Mouse (Mus musculus) erythroblast, embryonic 14.5 days (primary cell): Measurements from ENCODE around the gene Gm11213. TPM values are rescaled to one million over a fixed set of nuclear protein-coding genes. Genes with fewer than 3 reads are reported as not detected.

Experiments
- H3K27me3 ChIP-seq: 2 replicates; pipeline ENCODE4 v1.6.1; 2012; ENCODE audit warnings: inconsistent platforms; ENCODE audit not compliant: control insufficient read depth
- H3K36me3 ChIP-seq: 2 replicates; pipeline ENCODE4 v1.6.1; 2012; ENCODE audit warnings: mild to moderate bottlenecking, inconsistent platforms; ENCODE audit not compliant: control insufficient read depth
- H3K4me1 ChIP-seq: 2 replicates; pipeline ENCODE4 v1.6.1; 2012; ENCODE audit warnings: inconsistent platforms; ENCODE audit not compliant: control insufficient read depth
- H3K4me3 ChIP-seq: replicated peaks from 2 replicates; pipeline ENCODE3; 2012; ENCODE audit warnings: moderate library complexity, mild to moderate bottlenecking, inconsistent platforms
- H3K9me3 ChIP-seq: 2 replicates; pipeline ENCODE4 v1.6.1; 2012; ENCODE audit warnings: low read length, inconsistent platforms, mixed read lengths; ENCODE audit not compliant: control insufficient read depth
- GATA1 ChIP-seq: IDR thresholded peaks from 2 replicates; pipeline ENCODE4 v1.6.1; 2012; ENCODE audit warnings: low read length, inconsistent platforms, mixed read lengths
- TAL1 ChIP-seq: IDR thresholded peaks from 3 replicates; pipeline ENCODE4 v1.6.1; 2012; ENCODE audit warnings: low read length, inconsistent platforms, mixed read lengths
- polyA plus RNA-seq: library from polyadenylated mRNA; stranded (reverse); fragments of >175 nt; gene quantifications from 2 replicates; pipeline ENCODE4 v1.2.3, GENCODE M21; 2012

Gm11213 gene
- not detected in 2 replicates for polyA plus RNA-seq

- H3K27me3 ChIP-seq, result no peaks in the 10 kb centered on the region
These were observed at the start of gene Gm11213 for GRCm38 (mm10) chr4:63604945-63605344. Gene Gm11213 (minus strand): TSS chr4:63605261.

DNA sequence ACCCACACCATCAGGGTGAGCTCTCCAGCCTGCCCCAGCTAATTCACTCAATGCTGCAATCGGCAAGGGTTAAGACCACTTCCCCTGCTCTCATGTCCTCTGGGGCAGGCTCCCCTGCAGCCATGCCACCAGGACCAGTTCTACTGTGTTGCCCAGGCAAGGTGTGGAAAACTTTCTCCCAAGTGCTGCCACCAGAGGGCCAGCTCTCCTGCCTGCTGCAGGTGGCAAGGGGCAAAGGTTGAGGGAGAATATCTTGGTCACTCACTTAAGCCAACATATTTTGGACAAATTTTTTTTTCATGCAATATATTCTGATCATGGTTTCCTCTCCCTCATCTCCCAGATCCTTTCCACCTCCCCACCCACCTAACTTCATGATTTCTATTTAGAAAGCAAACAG is 49.3 kb upstream of the Gm11213 start:
- Histone ChIP-seq H3K4me3 (no peak overlapping the region), H3K4me1 (no peaks in the 10 kb centered on the region), H3K9me3 (no peaks in the 10 kb centered on the region), H3K27me3 (no peaks in the 10 kb centered on the region), H3K36me3 (no peaks in the 10 kb centered on the region)
- TF ChIP-seq TAL1 (no peak), GATA1 (no peak)

More at GRCm38 (mm10) chr4:63604945-63605344, at the start of gene Gm11213:
- H3K36me3 ChIP-seq, result no peaks in the 10 kb centered on the region
- H3K9me3 ChIP-seq, result no peaks in the 10 kb centered on the region
- no peak for TF ChIP-seq GATA1
- TF ChIP-seq TAL1, result no peak
- H3K4me1 ChIP-seq, result no peaks in the 10 kb centered on the region
- no peak within 1 kb of the TSS for H3K4me3 ChIP-seq

- Histone ChIP-seq H3K27me3 (no peaks in the 10 kb centered on the region), H3K4me1 (no peaks in the 10 kb centered on the region), H3K9me3 (no peaks in the 10 kb centered on the region), H3K36me3 (no peaks in the 10 kb centered on the region), H3K4me3 (no peak overlapping the region)
- TF ChIP-seq TAL1 (no peak), GATA1 (no peak)
These were observed 39.1 kb upstream of the Gm11213 start for GRCm38 (mm10) chr4:63643956-63644726.

DNA sequence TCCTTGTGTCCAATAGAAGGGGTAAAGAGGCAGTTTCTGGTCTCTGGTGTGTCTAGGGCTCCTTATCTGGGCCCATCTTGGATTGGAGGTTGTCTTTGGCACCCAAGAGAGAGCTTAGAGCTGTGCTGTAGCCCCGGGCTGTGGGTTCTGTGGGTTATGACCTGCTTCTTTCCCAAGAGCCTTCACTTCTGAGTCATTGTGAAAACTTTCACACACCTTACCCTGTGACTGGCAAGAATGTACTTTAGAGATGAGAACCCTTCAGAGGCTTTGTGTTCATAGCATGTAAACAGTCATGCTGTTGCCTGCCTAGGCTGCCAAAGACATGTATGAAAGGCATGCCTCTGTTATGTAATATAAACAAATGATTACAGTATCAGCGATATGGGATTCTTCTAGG is 34.8 kb upstream of the Gm11213 start:
- Histone ChIP-seq H3K4me1 (no peaks in the 10 kb centered on the region), H3K9me3 (no peaks in the 10 kb centered on the region), H3K4me3 (no peak overlapping the region), H3K27me3 (no peaks in the 10 kb centered on the region), H3K36me3 (no peaks in the 10 kb centered on the region)
- TF ChIP-seq TAL1 (no peak), GATA1 (no peak)

DNA sequence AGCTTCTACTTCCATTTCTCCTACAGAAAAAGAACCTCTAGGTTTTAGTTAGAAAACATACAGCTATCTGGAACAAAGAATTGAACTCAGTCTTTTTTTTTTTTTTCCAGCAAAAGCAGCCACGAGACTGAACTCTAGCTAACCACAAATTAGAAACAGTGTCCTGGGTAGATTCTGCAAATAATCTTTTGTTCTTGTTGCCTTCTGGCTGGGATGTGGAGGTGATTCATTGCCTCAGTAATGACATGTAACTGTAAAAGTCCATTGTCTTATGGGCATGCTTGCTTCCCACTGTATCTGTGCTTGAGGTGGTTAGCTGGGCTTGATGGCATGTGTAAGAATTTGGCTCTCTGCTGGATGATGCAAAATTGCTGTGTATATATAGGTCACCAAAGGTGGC is 33.5 kb upstream of the Gm11213 start:
- H3K4me3 ChIP-seq, result no peak overlapping the region
- TF ChIP-seq GATA1 (no peak), TAL1 (no peak)
- no peaks in the 10 kb centered on the region for H3K36me3 ChIP-seq

GRCm38 (mm10) chr4:63633181-63633580 is 28.1 kb upstream of the Gm11213 start:
- TF ChIP-seq GATA1, result no peak
- no peak for TF ChIP-seq TAL1
- Histone ChIP-seq H3K4me3 (no peak overlapping the region), H3K36me3 (no peaks in the 10 kb centered on the region), H3K4me1 (no peaks in the 10 kb centered on the region), H3K9me3 (no peaks in the 10 kb centered on the region), H3K27me3 (no peaks in the 10 kb centered on the region)

More for the DNA sequence above, 33.5 kb upstream of the Gm11213 start:
- no peaks in the 10 kb centered on the region for H3K27me3 ChIP-seq
- no peaks in the 10 kb centered on the region for H3K9me3 ChIP-seq
- H3K4me1 ChIP-seq, result no peaks in the 10 kb centered on the region

- TF ChIP-seq TAL1 (no peak), GATA1 (no peak)
- no peaks in the 10 kb centered on the region for H3K4me1 ChIP-seq
- H3K9me3 ChIP-seq, result no peaks in the 10 kb centered on the region
- no peaks in the 10 kb centered on the region for H3K36me3 ChIP-seq
- H3K27me3 ChIP-seq, result no peaks in the 10 kb centered on the region
- no peak overlapping the region for H3K4me3 ChIP-seq
These were observed 22.1 kb upstream of the Gm11213 start for GRCm38 (mm10) chr4:63627111-63627510.

DNA sequence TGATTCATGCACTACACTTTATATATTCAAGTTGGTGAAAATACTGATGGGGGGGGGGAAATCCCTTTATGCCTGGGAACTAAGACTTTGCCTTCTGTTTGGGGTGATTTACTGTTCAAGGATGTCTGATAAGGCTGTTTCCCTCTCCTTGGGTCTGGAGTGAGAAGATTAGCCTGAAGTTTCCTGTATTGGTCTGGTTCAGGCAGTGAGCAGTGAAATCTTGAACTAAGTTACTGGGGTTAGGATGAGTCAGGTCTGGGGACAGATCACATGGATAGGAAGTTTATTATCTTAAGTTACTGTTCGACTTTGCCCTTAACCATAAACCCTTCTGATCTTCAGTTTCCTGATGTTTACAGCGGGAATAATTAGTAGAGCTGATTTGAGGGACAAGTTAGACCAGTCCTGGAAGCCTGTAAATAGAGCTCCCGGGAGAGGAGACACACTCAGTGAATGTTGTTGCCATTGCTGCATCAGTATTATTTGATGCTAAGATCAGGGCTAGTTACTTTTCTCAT is 20.6 kb upstream of the Gm11213 start:
- H3K36me3 ChIP-seq, result no peaks in the 10 kb centered on the region
- no peaks in the 10 kb centered on the region for H3K27me3 ChIP-seq
- no peaks in the 10 kb centered on the region for H3K9me3 ChIP-seq
- no peak overlapping the region for H3K4me3 ChIP-seq
- no peaks in the 10 kb centered on the region for H3K4me1 ChIP-seq
- TF ChIP-seq TAL1, result no peak
- no peak for TF ChIP-seq GATA1

DNA sequence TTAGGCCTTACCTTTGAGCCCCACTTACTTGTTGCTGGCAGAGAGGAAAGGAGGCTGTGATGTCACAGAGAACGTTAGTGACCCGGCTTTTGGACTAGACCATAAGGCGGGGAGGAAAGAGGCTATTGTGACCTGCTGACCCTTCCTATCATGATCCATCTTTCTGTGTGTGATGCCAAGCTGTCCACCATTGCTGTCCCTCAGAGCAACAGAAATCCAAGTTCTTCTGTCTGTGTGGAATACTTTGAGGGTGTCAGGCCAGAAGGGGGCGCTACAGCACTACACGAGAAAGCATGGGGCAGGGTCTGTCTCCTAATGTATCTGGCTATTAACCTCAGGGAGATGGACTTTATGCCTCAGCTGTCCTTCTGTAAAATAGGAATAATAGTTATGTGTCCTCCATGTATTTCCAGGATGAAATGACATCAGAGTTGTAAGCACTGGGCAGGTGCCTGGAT is 17.3 kb upstream of the Gm11213 start, which contains the start of gene Tex48:
Gene Tex48, minus strand, starts transcription at position 51 of the 458 bp plus-strand sequence.
- Histone ChIP-seq H3K4me3 (no peak within 1 kb of the TSS), H3K9me3 (no peaks in the 10 kb centered on the region), H3K27me3 (no peaks in the 10 kb centered on the region), H3K36me3 (no peaks in the 10 kb centered on the region), H3K4me1 (no peaks in the 10 kb centered on the region)
- TF ChIP-seq GATA1 (no peak), TAL1 (no peak)
